Mouse (Mus musculus) embryo, embryonic 11 days (tissue): Measurements from ENCODE around the gene Eif3g.

Experiments used
- DNase-seq: peaks from one replicate; pipeline ENCODE4 v3.0.0-alpha.2; 2015

Eif3g gene

GRCm38 (mm10) chr9:20887704-20888385 is 10.6 kb downstream of the Eif3g start, which contains the start of gene Ppan:
Gene Ppan (plus strand): TSS chr9:20888175.
- DNase-seq = peak; percentile 97

- no peak for DNase-seq
Measured at GRCm38 (mm10) chr9:20887191-20887590, 11.2 kb downstream of the Eif3g start.

GRCm38 (mm10) chr9:20886563-20886962 is 11.9 kb downstream of the Eif3g start:
- no peak for DNase-seq

- DNase-seq = no peak
Measured at GRCm38 (mm10) chr9:20879097-20879792, 19.2 kb downstream of the Eif3g start, which contains the start of gene Angptl6. Gene Angptl6 (minus strand): TSS chr9:20879727.

- DNase-seq = no peak
Measured at GRCm38 (mm10) chr9:20878710-20879065, 19.7 kb downstream of the Eif3g start.

GRCm38 (mm10) chr9:20878041-20878709 is 20.2 kb downstream of the Eif3g start:
- DNase-seq = peak; percentile 100

GRCm38 (mm10) chr9:20877118-20878040 is 21.0 kb downstream of the Eif3g start:
- DNase-seq = no peak

GRCm38 (mm10) chr9:20876318-20877117 is 21.9 kb downstream of the Eif3g start:
- DNase-seq = no peak

- DNase-seq = no peak
Measured at GRCm38 (mm10) chr9:20875021-20875790, 23.2 kb downstream of the Eif3g start.

GRCm38 (mm10) chr9:20873521-20873920 is 24.9 kb downstream of the Eif3g start:
- no peak for DNase-seq

- DNase-seq = no peak
Measured at GRCm38 (mm10) chr9:20872991-20873390, 25.4 kb downstream of the Eif3g start.

GRCm38 (mm10) chr9:20870211-20871173 is 27.9 kb downstream of the Eif3g start:
- DNase-seq = no peak

- no peak for DNase-seq
Measured at GRCm38 (mm10) chr9:20869246-20869645, 29.2 kb downstream of the Eif3g start.

GRCm38 (mm10) chr9:20868448-20869001 is 29.9 kb downstream of the Eif3g start, which contains the start of gene A230050P20Rik:
Gene A230050P20Rik (plus strand): TSS chr9:20868642.
- no peak for DNase-seq

GRCm38 (mm10) chr9:20866879-20867278 is 31.5 kb downstream of the Eif3g start:
- DNase-seq = no peak

GRCm38 (mm10) chr9:20862225-20862624 is 36.2 kb downstream of the Eif3g start:
- DNase-seq = no peak

- DNase-seq = peak; percentile 72
Measured at GRCm38 (mm10) chr9:20861821-20862220, 36.6 kb downstream of the Eif3g start.

- no peak for DNase-seq
Measured at GRCm38 (mm10) chr9:20859926-20860325, 38.5 kb downstream of the Eif3g start.

- peak; percentile 84 for DNase-seq
Measured at GRCm38 (mm10) chr9:20857131-20857530, 41.3 kb downstream of the Eif3g start.
